Mouse (Mus musculus) CH12.LX (cell line): Measurements from ENCODE around the gene Ifitm1. TPM values are rescaled to one million over a fixed set of nuclear protein-coding genes. Genes with fewer than 3 reads are reported as not detected.
A peak's percentile ranks its signal among the peaks of the same experiment; 100 is the strongest.

Source experiments
- DNase-seq: peaks from one replicate; pipeline ENCODE4 v3.0.0-alpha.2; 2013; ENCODE audit errors: extremely low read depth
- H3K27ac ChIP-seq: 2 replicates; pipeline ENCODE4 v1.5.1; 2012; ENCODE audit warnings: low read depth, mild to moderate bottlenecking, control low read depth, moderate library complexity; ENCODE audit not compliant: insufficient read depth
- H3K27me3 ChIP-seq: replicated peaks from 2 replicates; pipeline ENCODE3; 2012; ENCODE audit warnings: inconsistent platforms
- H3K36me3 ChIP-seq, 2 experiments: replicated peaks in 1 of 2; 2 replicates each; pipeline versions ENCODE3 to v1.6.1; 2012; ENCODE audit warnings: inconsistent platforms in 1 of 2, low read length in 1 of 2, mild to moderate bottlenecking in 1 of 2, mixed read lengths in 1 of 2, moderate library complexity in 1 of 2; ENCODE audit not compliant: control insufficient read depth in 1 of 2, insufficient read depth in 1 of 2
- H3K4me1 ChIP-seq, 2 experiments: 2 replicates each; pipeline ENCODE4 v1.6.1; 2012; ENCODE audit warnings: inconsistent platforms in 1 of 2, moderate library complexity in 1 of 2; ENCODE audit not compliant: insufficient read depth in 2 of 2, control insufficient read depth in 1 of 2
- H3K4me2 ChIP-seq: 2 replicates; pipeline ENCODE4 v1.6.1; 2012; ENCODE audit warnings: low read depth, mild to moderate bottlenecking, control low read depth; ENCODE audit not compliant: poor library complexity, insufficient read depth, severe bottlenecking
- H3K4me3 ChIP-seq, 3 experiments: fragments of 150-350 bp in 1 of 3; sonication (generic) in 1 of 3; replicated peaks in 1 of 3; 2 replicates each; pipeline versions ENCODE3 to v1.5.1; 2011 to 2012; ENCODE audit warnings: low read depth in 2 of 3, low read length in 2 of 3, mild to moderate bottlenecking in 2 of 3, moderate library complexity in 2 of 3, control low read depth in 1 of 3, improper control_type of control experiment in 1 of 3, inconsistent platforms in 1 of 3, mixed read lengths in 1 of 3; ENCODE audit not compliant: poor library complexity in 1 of 3
- H3K79me2 ChIP-seq: replicated peaks from 2 replicates; pipeline ENCODE4 v1.6.1; 2012; ENCODE audit warnings: mild to moderate bottlenecking, moderate library complexity; ENCODE audit not compliant: control insufficient read depth, poor library complexity, insufficient read depth, severe bottlenecking; ENCODE audit errors: extremely low read depth
- H3K9ac ChIP-seq: 2 replicates; pipeline ENCODE4 v1.6.1; 2012; ENCODE audit warnings: low read depth, mild to moderate bottlenecking, control low read depth, moderate library complexity; ENCODE audit not compliant: insufficient read depth
- H3K9me3 ChIP-seq: replicated peaks from 2 replicates; pipeline ENCODE3; 2012; ENCODE audit warnings: low read length, inconsistent platforms, mixed read lengths
- CTCF ChIP-seq, 2 experiments: IDR thresholded peaks in 1 of 2; conservative IDR thresholded peaks in 1 of 2; 2 replicates each; pipeline ENCODE4 v1.5.1; 2011 to 2012; ENCODE audit warnings: low read depth in 2 of 2, low read length in 2 of 2, improper control_type of control experiment in 1 of 2, inconsistent platforms in 1 of 2, mild to moderate bottlenecking in 1 of 2, moderate library complexity in 1 of 2
- ETS1 ChIP-seq: conservative IDR thresholded peaks from 2 replicates; pipeline ENCODE4 v1.6.1; 2012; ENCODE audit warnings: low read depth, mild to moderate bottlenecking, inconsistent platforms, low read length, improper control_type of control experiment, moderate library complexity
- MAFK ChIP-seq: IDR thresholded peaks from 2 replicates; pipeline ENCODE4 v1.6.1; 2011; ENCODE audit warnings: low read length, improper control_type of control experiment; ENCODE audit not compliant: insufficient replicate concordance
- MAX ChIP-seq: IDR thresholded peaks from 2 replicates; pipeline ENCODE4 v1.6.1; 2011; ENCODE audit warnings: low read length, improper control_type of control experiment
- MAZ ChIP-seq: IDR thresholded peaks from 2 replicates; pipeline ENCODE4 v1.6.1; 2012; ENCODE audit warnings: low read depth, mild to moderate bottlenecking, inconsistent platforms, low read length, improper control_type of control experiment, moderate library complexity
- MEF2A ChIP-seq: IDR thresholded peaks from 2 replicates; pipeline ENCODE4 v1.6.1; 2014; ENCODE audit warnings: low read depth, mild to moderate bottlenecking, inconsistent platforms, low read length, improper control_type of control experiment, borderline replicate concordance
- MXI1 ChIP-seq: IDR thresholded peaks from 2 replicates; pipeline ENCODE4 v1.6.1; 2011; ENCODE audit warnings: mild to moderate bottlenecking, low read depth, low read length, improper control_type of control experiment
- MYC ChIP-seq: IDR thresholded peaks from 2 replicates; pipeline ENCODE4 v1.6.1; 2011; ENCODE audit warnings: low read depth, mild to moderate bottlenecking, improper control_type of control experiment, low read length
- NELFE ChIP-seq: IDR thresholded peaks from 2 replicates; pipeline ENCODE4 v1.6.1; 2011; ENCODE audit warnings: low read depth, low read length, improper control_type of control experiment
- PAX5 ChIP-seq: IDR thresholded peaks from 2 replicates; pipeline ENCODE4 v1.6.1; 2012; ENCODE audit warnings: low read length, inconsistent platforms, mixed read lengths
- SMC3 ChIP-seq: IDR thresholded peaks from 2 replicates; pipeline ENCODE4 v1.6.1; 2011; ENCODE audit warnings: low read depth, low read length, improper control_type of control experiment
- TBP ChIP-seq: conservative IDR thresholded peaks from 2 replicates; pipeline ENCODE4 v1.6.1; 2011; ENCODE audit warnings: low read depth, low read length, improper control_type of control experiment
- TCF12 ChIP-seq: IDR thresholded peaks from 2 replicates; pipeline ENCODE4 v1.6.1; 2014; ENCODE audit warnings: low read depth, mild to moderate bottlenecking, inconsistent platforms, low read length, improper control_type of control experiment
- UBTF ChIP-seq: IDR thresholded peaks from 2 replicates; pipeline ENCODE4 v1.6.1; 2012; ENCODE audit warnings: low read depth, mild to moderate bottlenecking, inconsistent platforms, low read length, improper control_type of control experiment, moderate library complexity
- ZNF384 ChIP-seq: IDR thresholded peaks from 2 replicates; pipeline ENCODE4 v1.6.1; 2012; ENCODE audit warnings: low read depth, low read length, improper control_type of control experiment, inconsistent platforms
- dilution Hi-C: fragments of 300-500 bp; cut with MboI; formaldehyde crosslinking; loops from 2 replicates; pipeline ENCODE4 v1.14.3; 2020; ENCODE audit warnings: low sequenced_read_pairs; ENCODE audit not compliant: extremely low pct_unique_long_range_greater_than_20kb, extremely low pct_ligation_motif_present
- in situ Hi-C: fragments of 300-500 bp; cut with MboI; formaldehyde crosslinking; loops from 3 replicates; pipeline ENCODE4 v1.14.3; 2019; ENCODE audit warnings: low sequenced_read_pairs, low pct_ligation_motif_present, low pct_unique_long_range_greater_than_20kb, mixed read lengths
- polyA plus RNA-seq: library from polyadenylated mRNA; unstranded; fragments of >175 nt; gene quantifications from 2 replicates; pipeline ENCODE4 v1.2.1, GENCODE M21; 2012; ENCODE audit warnings: low read depth; ENCODE audit not compliant: insufficient read length
- total RNA-seq, 2 experiments: library from RNA; depleted of rRNA; stranded (reverse); fragments of 300-350 nt in 1 of 2; fragments of >200 nt in 1 of 2; gene quantifications; 2 replicates each; pipeline ENCODE4 v1.2.3; 2012 to 2014

Gene Ifitm1
- total and polyA plus RNA-seq, 3 experiments: 14.8 to 55.5 (median 32.9) TPM

GRCm38 (mm10) chr7:140938896-140939295 lies 28.1 kb upstream of the Ifitm1 start:
- H3K36me3 ChIP-seq: no peaks in the 10 kb centered on the region
- H3K4me3 ChIP-seq: no peak overlapping the region
- H3K4me2 ChIP-seq: no peak overlapping the region
- H3K4me1 ChIP-seq: peaks cover 22 to 46% of the 10 kb centered on the region in 2 experiments
- H3K79me2 ChIP-seq: no peaks in the 10 kb centered on the region
- no peaks in the 10 kb centered on the region for H3K9me3 ChIP-seq
- dilution Hi-C loops (no loop called here), in situ Hi-C loops (no loop called here)
- H3K9ac ChIP-seq: no peak overlapping the region
- no peak for TF ChIP-seq TCF12
- 0 out of 2 replicates have a peak, but pooled peaks have one; percentile 15 for TF ChIP-seq MAX
- no peak for TF ChIP-seq UBTF
- no peak for TF ChIP-seq PAX5
- TF ChIP-seq MYC: no peak
- TF ChIP-seq MXI1: no peak
- TF ChIP-seq MEF2A: no peak
- no peak for TF ChIP-seq TBP
- no peaks in the 10 kb centered on the region for H3K27me3 ChIP-seq
- H3K27ac ChIP-seq: no peak overlapping the region
- no peak for DNase-seq

- H3K36me3 ChIP-seq: peaks cover 0 to 3% of the 10 kb centered on the region in 2 experiments
- no peak overlapping the region for H3K9ac ChIP-seq
- no peaks in the 10 kb centered on the region for H3K79me2 ChIP-seq
- H3K9me3 ChIP-seq: no peaks in the 10 kb centered on the region
- H3K4me1 ChIP-seq: peaks cover 22 to 54% of the 10 kb centered on the region in 2 experiments
- no peaks in the 10 kb centered on the region for H3K27me3 ChIP-seq
- dilution Hi-C loops: no loop called here
- H3K27ac ChIP-seq: no peak overlapping the region
- no peak overlapping the region for H3K4me3 ChIP-seq
- no peak overlapping the region for H3K4me2 ChIP-seq
- in situ Hi-C loops: no loop called here
- TF ChIP-seq NELFE (no peak), ZNF384 (no peak), SMC3 (no peak), CTCF (conservative IDR thresholded peaks at IDR 0.05 in 1 of 2, IDR thresholded peaks at IDR 0.05 in 1 of 2; ENCODE audit: low read depth in 2 of 2, low read length in 2 of 2) (no peak), MAFK (no peak), MAZ (no peak), ETS1 (no peak), MAX (no peak)
- no peak for DNase-seq
These were observed 27.3 kb upstream of the Ifitm1 start for GRCm38 (mm10) chr7:140939669-140940171.
